Mouse (Mus musculus) heart, adult 2 months (tissue): ENCODE data around the gene Schip1.

Source experiments
- CTCF ChIP-seq: fragments of 200-600 bp; IDR thresholded peaks from 2 replicates; pipeline ENCODE4 v1.8.1; 2022; ENCODE audit warnings: antibody characterized with exemption, mild to moderate bottlenecking, moderate library complexity
- EP300 ChIP-seq: fragments of 200-500 bp; IDR thresholded peaks from 2 replicates; pipeline ENCODE4 v1.6.1; 2011; ENCODE audit warnings: low read depth, low read length, control low read depth; ENCODE audit not compliant: insufficient read depth
- POLR2A ChIP-seq: fragments of 200-500 bp; IDR thresholded peaks from 2 replicates; pipeline ENCODE4 v1.6.1; 2011; ENCODE audit warnings: mild to moderate bottlenecking, low read depth, low read length, control low read depth; ENCODE audit not compliant: insufficient read depth

DNA sequence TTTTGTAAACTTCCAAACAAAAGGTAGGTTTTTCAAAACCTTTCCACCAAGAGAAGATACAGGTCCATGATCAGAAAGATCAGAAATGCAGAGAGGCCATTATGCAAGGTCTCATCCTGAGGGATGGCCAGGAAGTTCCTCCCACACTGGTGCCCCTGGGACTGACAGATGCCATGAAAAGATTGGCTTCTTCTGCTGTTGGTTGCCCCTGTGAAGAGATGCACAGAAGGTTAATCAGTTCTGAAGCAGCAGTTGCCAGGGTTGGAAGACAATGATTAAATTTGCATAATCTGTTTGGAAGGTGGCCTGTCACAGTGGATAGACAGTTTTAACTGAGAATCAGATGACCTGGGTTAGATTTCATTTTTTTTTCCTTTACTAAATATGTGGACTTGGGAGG is 319.1 kb downstream of the Schip1 start:
- TF ChIP-seq POLR2A (no peak), CTCF (no peak), EP300 (no peak)
